Mouse (Mus musculus) erythroblast, adult 5-6 weeks (primary cell): ENCODE measurements around the gene Asap3. TPM values are rescaled to one million over a fixed set of nuclear protein-coding genes. Genes with fewer than 3 reads are reported as not detected.

Experiments
- ATAC-seq: replicated peaks from 2 replicates; pipeline ENCODE4 v1.8.0; 2016; ENCODE audit warnings: moderate number of reproducible peaks, mild to moderate bottlenecking, moderate TSS enrichment, inconsistent platforms; ENCODE audit not compliant: poor library complexity, low FRiP score, severe bottlenecking
- total RNA-seq, 2 experiments: library from RNA; stranded (forward) in 1 of 2; stranded (reverse) in 1 of 2; fragments of 150-400 nt in 1 of 2; fragments of 200-764, 138-1000 nt in 1 of 2; gene quantifications; 2 replicates each; pipeline versions ENCODE4 v1.2.3 to v1.2.4; 2015 to 2017; ENCODE audit warnings: low replicate concordance in 2 of 2

Asap3 gene
- total RNA-seq, 2 experiments from 2014 or later, result 0.19 to 0.43 TPM

DNA sequence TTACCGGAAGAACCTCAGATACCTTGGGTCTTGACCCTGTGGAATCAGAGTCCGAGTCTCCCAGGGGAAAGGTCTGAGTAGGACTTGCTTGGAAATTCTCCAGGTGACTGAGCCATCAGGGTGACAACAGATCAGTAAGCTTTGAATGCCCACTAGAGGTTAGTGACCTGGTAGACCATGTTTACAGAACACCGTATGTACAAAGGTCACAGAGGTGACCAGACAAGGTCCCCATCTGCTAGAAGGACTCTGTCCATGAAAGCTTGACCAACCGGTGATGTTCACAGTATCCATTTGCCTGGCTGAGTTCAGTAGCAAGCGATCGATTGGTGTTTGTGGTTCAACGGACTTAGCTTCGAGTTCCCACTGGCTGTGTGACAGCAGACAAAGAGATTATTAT is 8.7 kb downstream of the Asap3 start:
- no peak for ATAC-seq

DNA sequence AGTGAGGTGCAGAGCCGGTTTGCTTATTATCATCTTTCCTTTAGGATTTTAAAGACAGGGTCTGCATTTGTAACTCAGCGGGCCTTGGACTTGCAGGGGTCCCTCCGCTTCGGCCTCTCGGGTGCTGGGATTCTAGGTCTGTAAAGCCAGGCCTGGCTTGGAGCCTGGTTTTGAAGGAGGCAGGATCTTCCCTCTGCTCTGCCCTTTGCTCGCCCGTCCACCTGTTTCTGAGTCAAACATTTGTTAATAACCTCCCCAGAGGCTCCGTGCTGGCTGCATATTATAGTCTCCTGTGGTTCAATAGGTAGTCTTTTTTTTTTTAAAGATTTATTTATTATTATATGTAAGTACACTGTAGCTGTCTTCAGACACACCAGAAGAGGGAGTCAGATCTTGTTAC is 9.4 kb downstream of the Asap3 start:
- no peak for ATAC-seq

DNA sequence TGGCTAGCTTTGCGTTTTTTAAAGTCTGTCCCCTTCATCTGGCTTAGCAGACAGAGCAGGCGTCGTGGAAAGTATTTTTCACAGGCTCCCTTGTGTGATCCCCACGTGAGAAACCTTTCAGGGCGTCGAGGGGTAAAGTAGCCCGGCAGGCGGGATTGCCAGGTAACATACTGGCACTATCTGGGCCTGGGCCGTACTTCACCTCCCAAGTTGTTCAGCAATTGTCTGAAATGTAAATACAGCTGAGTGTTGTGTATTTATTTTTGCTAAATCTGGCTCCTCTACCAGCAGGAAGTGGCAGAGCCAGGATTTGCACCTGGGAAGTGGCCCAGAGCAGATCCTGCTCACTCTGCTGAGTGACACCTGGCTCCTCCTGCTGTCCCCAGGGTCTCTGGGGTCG is 10.9 kb downstream of the Asap3 start:
- ATAC-seq, result no peak

DNA sequence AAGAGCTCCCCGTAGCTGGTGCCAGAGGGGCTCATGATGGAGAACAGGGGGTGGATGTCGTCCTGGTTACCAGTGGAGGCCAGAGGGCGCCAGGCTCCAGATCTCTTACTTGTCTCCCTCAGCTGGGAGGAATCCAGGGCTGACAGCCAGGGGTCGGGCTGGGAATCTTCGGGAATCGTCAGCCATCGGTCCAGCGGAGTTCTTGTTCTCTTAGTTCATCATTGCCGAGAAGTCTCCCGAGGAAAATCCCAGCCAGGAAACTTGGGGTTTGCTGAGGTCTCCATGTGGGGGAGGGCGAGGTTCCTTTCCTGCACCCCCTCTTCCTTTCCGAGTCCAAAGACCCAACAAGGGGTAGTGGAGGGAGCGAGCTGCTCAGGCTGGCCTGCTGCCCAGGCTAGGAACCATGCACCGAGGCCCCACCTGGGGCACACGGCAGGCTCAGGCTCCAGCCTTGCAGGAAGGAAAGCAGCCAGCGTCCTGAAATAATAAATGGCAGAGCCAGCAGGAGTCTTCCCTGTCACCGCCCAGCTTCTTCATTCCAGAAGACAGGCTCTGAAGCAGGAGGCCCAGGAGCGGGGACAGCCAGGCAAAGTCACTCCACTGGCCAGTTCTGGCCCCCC is 12.5 kb downstream of the Asap3 start:
- ATAC-seq, result no peak

DNA sequence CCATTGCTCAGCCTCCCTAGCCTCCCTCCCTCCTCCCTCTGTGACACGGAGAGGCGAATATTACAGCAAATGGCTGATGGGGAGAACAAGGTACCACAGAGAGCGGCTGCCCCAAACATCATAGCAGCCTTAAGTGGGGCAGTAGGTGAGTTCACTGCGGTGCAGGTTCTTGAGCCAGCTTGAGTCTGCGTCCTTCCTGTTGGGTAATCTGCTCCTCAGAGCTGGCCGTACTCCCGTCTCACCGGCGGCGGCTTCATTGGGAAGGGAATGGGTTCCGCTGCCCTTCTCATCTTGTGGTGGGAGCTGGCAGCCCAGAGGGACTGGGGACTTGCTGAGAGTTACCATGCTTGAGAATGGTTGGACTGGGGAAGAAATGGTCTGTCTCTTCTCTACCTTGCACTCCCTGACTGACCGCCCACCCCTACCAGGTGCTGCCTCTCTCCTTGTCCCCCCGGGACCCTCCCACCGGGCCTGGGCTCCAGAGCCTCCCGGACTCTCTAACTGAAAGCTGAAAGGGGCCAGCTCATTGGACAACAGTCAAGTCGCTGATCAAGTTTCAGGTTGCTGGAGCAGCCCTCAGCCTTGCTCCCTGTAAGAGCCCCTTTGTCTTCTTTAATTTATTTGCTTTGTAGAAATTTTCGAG is 14.1 kb downstream of the Asap3 start:
- no peak for ATAC-seq

DNA sequence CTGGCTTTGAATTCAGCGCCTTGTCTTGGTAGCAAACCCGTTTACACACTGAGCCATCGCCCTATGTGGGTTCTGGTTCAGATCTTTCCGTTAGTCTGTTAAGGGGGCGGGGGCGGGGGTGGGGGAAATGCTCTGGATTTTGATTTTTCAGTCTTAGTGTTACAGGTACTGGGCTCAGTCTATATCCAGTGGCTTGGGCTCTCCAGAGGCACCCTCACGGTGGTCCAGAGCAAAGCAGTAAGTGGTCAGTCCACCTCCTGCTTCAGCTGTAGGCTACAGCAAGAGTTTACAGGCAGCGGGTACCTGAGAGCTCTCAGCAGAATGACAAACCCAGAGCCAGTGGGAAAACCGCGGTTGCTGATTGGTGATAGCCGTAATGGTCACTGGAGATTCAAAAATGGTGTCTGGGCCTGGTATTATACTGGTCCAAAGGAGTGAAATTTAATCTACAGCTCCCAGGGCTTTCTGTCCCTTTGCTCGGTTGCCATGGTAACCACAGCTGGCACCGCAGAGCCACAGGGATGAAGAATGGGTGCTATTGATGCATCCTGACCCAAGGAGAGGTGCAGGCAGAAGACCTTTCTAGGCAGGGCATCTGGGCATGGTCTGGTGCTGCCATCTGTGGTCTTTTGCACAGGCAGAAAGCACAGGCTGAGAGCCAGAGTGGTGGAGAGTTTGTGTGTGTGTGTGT is 17.5 kb downstream of the Asap3 start:
- ATAC-seq, result 0 out of 2 replicates have a peak, but pooled peaks have one; percentile 16

DNA sequence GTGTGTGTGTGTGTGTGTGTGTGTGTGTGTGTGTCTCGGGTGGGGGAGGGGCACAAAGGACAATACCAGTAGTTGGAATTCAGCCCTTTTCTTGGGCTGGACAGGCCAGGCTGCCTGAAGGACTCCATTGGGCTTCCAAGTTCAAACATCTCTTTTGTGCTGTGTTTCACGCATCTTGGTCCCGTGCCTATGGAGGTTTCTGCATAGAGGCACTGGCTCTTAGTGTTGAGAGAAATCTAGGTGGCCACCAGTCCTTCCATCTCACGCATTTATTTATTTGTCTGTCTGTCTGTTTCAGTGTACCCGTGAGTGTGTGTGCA is 18.0 kb downstream of the Asap3 start:
- ATAC-seq, result no peak

DNA sequence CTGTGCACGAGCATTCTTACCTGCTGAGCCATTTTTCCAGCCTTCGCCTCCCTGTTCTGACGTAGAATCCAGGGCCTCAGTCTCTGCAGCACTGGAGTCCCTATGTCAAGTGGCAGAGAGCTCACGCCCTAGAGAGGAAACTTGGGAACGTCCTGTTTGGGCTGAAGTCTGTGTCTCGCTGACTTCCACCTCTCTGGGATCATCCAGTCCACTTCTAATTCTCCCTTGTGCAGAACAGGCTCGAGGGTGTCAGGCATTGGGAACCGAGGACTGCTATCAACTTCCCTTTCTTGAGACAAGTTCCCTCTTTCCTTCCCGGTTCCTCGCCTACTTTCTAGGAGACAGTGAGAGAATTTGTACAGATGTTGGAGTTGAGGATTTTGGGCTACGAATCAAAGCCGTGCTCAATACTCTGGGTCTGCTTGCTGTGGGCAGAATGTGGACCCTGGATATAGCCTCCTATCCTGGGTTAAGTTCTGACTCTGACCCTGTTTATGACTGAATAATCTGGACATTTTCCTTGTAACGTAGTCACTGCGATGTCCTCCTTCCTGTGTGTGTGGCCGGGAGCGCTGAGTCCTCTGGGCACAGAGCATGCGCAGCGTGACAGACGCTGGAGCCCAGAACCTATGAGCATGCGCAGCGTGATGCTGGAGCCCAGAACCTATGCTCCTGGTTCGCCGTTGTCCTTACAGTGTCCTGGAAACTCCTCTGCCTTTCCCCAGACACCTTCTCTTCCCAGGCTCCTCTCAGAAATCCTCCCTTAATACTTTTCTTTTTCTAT is 18.7 kb downstream of the Asap3 start:
- no peak for ATAC-seq

DNA sequence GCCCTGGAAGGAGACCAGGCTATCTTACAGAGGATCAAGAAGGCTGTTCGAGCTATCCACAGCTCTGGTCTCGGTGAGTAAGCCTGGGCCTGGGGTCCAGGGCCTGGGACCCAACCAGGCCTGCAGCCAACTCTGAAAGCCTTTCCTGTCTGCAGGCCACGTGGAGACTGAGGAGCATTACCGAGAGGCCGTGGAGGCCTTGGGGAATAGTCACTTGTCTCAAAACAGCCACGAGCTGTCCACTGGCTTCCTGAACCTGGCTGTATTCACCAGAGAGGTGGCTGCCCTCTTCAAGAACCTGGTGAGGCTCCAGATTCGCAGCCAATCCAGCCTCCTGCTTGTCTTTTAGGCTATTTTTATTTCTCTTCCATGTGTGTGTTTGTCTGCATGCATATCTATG is 21.2 kb downstream of the Asap3 start:
- no peak for ATAC-seq

DNA sequence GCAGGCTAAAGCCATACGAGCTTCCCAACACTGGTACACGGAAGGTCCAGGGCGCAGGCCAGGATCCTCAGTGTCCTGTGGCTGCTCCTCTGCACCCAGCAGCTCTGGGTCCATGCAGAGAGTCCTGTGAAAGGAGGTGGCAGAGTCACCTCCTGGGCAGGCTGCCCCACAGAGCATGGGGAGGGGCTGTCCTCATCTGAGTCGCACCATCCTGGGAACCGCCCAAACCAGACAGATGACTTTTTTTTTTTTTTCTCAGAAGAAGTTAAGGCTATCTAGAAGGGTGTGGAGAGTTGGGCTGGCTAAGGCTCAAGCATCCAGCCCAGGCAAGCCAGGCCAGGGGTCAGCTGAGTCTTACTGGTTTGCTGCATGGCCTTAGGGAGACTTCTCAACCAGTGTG is 22.5 kb downstream of the Asap3 start:
- no peak for ATAC-seq

DNA sequence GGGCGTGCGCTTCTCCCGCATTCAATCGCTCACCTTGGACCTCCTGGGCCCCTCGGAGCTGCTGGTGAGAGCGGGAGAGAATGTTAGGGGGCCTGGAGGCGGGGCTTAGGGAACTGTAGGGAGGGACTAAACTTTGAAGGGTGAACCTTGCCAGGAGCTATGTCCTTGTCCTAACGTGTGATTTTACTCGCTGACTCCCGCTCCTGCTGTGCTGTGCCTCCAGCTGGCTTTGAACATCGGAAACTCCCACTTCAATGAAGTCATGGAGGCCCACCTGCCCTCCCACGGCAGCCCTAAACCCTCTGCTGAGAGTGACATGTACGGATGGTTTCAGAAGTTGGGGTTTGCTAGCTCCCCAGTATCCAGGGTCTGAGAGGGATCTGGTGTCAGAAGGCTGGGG is 32.5 kb downstream of the Asap3 start:
- no peak for ATAC-seq

DNA sequence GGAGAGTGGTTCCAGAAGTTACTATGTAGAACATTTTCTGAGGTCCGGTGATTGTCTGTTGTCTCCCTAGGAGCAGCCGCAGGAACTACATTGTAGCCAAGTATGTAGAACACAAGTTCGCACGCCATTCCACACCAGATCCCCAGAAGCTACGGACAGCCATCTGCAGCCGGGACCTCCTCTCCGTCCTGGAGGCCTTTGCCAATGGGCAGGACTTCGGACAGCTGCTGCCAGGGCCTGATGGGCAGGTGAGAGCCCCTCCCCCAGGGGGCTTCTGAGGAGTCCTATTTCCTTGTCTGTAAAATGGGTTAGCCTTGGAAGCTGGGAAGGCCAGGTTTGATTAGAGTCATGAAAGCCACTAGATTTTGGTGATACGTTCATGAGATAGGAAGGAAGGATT is 32.9 kb downstream of the Asap3 start:
- ATAC-seq, result no peak

DNA sequence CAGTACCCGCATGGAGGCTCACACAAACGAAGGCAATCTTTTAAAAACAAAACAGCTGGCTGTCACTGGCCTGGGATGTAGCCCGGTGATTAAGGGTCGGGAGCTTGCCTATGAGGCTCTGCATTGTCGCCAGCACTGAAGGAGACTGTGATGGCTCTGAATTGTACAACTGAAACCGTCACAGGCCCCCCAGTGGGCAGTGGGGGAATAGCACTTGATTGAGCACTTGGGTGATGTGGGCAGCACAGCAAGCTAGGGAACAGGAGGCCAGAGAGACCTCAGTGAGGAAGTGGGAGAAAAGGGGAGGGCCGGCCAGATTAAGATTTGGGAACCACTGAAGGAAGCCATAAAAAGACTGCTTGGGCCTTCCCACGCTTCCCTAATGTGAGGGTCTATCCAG is 33.5 kb downstream of the Asap3 start:
- ATAC-seq, result peak; percentile 75

DNA sequence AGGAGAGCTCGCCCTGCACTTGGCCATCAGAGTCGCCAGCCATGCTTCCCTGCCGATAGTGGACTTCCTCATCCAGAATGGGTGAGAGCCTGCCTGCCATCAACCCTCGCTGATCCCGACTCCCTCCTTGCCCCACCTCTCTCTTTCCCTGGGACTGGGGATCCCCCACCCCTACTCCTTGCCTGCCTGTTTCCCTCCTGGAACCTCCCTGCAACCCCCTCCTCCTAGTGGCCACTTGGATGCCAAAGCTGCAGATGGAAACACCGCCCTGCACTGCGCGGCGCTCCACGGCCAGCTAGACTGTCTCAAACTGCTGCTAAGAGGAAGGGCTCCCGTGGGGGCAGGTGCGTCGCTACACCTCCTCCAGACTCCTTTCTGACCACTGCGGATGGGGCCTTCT is 34.0 kb downstream of the Asap3 start:
- no peak for ATAC-seq

DNA sequence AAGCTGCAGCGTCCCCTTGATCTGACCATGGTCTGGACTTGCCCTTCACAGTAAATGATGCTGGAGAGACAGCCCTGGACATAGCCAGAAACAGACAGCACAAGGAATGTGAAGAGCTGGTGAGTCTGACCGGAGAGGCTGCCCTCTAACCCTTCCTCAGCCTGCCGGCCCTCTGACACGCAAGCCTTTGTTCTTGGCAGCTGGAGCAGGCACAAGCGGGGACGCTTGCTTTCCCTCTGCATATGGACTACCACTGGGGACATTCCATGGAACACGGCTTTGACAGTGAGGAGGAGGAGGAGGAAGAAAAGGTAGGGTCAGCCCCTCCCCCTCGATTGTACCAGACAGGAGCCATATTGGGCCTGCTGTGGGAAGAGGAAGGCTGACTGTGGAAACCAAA is 34.8 kb downstream of the Asap3 start:
- no peak for ATAC-seq

DNA sequence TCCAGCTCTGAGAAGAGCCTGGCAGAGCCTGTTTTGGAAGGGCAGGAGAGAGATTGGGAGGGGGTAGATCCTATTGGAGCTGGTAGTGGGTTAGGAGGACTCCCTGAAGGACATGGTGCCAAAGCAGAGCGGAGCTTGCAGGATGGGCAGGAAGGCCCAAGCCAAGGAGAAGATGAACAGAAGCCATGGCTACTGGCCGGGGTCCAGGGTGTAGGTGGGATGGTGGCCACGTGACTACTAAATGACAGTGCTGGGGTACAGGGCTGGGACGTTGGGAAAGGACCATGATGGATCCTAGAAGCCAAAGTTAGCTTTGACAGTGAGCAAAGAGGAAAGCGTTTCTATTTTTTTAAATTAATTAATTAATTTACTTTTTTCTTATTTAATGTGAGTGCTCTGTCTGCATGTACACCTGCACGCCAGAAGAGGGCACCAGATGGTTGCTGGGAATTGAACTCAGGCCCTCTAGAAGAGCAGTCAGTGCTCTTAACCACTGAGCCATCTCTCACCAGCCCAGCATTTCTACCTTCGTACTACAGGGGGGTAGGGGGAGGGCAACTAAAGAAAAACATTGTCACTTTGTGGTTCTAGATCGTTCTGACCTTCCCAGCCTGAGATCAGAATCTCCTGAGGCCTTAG is 36.0 kb downstream of the Asap3 start:
- no peak for ATAC-seq

DNA sequence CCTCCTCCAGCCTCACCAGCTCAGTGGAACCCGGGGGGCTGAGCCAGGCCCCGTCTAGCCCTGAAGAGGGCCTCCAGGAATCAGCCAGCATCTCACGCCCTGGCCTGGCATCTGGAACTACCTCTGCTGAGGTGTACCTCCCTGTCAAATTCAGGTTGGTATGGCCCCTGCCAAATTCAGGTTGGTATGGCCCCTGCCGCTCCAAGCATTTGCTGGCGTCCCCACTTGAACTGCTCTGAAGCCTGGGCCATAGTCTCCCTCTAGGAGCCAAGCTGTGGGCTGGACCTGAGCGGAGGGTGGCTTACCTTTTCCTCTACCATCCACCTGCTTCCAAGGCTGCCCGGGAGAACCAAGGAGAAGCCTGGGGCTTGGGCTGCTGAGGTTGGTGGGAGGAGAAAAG is 36.6 kb downstream of the Asap3 start:
- no peak for ATAC-seq

DNA sequence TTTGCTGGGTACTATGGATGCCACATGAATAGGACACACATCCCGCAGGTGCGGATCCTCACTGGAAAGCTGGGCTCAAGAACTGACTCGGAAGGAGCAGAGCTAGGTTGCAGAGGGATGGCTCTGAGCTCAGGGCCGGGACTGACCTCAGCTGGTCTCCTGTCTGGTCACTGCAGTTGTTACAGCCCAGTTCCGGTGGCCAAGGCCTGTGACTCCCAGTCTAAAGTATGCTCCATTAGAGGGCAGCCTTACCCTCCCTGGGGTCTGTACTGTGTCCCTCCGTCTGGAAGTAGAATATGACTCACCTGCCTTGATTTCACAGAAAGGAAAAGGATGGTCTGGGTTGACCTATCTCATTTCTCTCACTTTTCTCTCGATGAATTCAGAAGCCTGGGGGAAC is 38.0 kb downstream of the Asap3 start:
- no peak for ATAC-seq

DNA sequence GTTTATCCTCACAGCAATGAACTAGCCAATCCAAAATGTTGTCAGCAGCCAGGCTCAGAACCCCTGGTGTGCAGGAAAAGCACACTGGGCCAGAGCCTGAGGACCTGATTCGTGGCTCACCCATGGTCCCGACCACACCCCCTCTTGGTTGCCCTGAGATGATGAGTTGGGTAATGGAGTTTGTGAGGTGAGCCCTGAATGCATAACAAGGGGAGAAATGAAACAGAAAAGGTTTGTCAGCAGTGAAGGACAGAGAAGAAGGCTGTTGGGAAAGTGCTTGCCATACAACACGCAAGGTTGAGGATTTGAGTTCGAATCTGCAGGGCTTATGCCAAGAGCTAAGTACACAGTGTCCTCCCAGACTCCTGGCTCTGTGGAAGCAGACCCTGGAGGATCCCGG is 39.5 kb downstream of the Asap3 start:
- ATAC-seq, result no peak

DNA sequence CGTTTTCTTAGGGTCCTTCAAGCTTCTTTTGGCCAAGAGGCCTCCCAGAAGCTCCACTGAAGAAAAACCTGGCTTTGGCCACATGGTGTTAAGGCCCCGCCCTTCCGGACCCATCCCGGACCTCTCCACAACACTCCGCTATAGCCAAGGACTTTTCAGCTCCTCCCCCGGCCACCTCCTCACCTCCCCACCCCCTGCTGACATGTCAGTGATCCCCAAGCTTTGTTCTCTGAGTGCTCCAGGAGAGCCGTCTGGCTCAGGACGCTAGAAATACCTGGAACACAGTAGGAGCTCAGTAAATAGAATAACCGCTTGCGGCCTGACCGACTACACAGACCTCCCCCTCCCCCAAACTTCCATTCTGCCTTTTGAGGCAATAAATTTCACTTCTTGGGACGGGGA is 40.4 kb downstream of the Asap3 start:
- ATAC-seq, result no peak

DNA sequence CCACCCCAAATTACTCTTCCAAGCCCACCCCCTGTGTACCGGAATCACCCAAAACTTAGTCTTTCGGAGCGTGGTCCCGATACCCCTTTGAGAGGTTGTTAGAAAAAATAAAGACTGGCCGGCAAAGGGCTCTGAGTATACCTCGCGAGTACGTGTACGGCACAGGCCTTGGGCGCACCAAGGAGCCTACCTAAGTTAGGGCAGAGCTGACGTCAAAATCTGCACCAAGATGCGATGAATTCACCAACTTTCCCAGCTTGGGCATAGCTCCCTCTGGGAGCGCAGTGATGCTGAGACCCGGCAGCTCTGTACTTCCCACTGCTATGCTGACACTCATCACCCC is 41.2 kb downstream of the Asap3 start:
- ATAC-seq, result no peak
